Mouse (Mus musculus) gastrocnemius, postnatal 25 days (tissue): ENCODE measurements at regions not wholly inside any gene's neighbourhood (a gene's known extent, or its start where the extent isn't known, plus 50 kb on each side); places are given as distances from the start of the nearest gene placed in this dataset.

Source experiments
- DNase-seq: peaks from one replicate; pipeline ENCODE4 v3.0.0; 2022

DNA sequence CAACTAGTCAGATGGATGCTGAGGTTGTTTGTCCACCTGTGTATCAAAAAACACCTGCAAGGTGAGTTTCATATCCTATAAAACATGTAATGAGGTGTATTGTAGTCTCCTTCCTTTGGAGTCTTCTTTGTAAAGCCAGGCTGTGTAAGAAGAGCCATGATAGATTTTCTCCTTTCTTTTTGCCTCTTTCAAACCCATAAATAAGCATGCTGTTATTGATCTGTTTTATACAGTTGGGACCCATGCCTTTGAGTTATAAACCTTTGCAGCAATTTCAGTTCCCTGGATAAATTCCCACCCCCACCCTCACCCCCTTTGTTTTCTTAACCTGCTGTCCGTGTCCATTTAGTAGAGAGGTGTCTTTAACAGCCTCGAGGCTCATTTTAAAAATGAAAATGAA, 131.0 kb upstream of the Rgs17 start:
- no peak for DNase-seq

DNA sequence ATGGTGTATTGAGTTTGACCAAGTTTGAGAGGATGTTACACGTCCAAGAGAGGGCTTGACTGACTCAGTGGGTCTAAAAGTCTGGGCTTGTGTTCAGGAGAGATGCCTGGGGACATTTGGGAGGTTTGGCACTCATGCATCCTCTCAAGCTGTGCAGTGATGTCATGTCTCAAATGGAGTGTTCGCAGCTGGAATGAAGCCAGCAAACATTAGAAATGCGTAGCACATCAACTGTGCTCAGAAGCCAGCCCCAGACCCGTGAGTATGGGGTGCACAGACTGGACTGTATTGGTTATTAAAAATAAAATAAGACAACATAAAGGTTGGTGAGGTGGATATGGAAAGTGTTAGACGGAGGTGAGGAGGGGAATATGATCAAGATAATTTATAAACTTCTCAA, 121.2 kb upstream of the Rgs17 start:
- DNase-seq, result no peak

DNA sequence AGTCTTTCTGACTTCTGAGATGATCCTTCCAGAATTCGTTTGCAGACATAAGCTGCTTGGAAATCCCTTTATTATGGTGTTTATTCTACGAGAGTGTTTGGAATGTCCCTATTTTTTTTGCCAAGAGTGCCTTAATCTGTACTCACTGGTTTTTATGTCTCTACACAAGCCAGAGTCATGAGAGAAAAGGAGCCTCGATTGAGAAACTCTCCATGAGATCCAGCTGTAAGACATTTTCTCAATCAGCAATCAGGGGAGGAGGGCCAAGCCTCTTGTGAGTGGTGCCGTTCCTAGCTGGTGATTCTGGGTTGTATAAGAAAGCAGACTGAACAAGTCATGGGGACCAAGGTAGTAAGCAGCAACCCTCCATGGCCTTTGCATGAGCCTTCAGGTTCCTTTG, 117.6 kb upstream of the Rgs17 start:
- DNase-seq, result no peak

DNA sequence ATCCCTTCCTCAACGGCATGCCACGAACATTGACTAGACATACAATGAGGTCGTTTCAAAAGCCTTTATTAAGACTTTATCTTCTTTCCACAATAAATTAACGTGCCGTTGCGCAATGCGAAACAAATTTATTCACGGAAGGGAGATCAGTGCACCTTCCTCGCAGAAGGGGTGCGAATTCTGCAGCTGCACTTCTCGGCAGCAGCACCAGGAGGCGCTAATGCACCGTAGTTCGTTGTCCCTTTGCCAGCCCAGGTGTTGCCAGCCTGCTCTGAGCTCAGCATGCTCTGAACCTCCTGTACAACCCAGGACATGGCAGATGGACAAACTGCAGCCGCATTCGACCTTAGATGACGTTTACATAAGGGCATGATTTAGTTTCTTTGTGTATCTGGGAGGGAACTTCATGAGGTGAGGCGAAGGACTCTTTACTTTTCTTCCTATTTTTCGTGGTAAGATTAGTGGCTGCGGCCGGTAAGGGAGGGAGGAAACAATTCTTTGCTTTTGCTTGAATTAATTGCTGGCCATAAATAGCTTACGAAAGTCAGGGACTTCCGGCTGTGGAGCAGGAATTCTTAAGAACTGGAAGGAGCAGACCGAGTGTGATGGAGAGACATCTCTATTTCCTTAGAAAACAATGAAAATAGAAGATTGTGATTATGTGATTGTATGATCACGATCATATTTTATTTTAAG, 113.7 kb upstream of the Rgs17 start:
- no peak for DNase-seq

GRCm38 (mm10) chr10:6032469-6032868, 110.3 kb upstream of the Rgs17 start:
- no peak for DNase-seq

- DNase-seq, result no peak
These were observed 105.4 kb upstream of the Rgs17 start for GRCm38 (mm10) chr10:6027551-6027950.

DNA sequence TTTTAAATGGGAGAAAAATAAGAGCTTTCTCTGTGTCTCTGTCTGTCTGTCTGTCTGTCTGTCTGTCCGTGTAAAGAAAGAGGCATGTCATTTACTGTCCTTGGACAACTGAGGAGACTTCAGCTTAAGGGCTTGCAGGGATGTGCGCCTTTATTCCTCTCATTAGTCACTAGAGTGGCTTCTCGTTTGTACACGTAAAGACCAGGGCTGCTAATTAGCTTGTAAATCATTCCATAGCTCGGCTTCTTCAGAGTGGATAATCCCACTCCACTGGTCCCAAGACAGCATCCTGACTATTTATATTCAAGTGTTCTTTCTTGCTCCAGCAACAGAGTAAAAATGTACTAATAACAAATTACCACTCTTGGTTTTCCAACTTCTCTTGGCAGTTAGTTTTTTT, 104.1 kb upstream of the Rgs17 start:
- no peak for DNase-seq

- no peak for DNase-seq
These were observed 100.5 kb upstream of the Rgs17 start for GRCm38 (mm10) chr10:6022609-6023283.

DNA sequence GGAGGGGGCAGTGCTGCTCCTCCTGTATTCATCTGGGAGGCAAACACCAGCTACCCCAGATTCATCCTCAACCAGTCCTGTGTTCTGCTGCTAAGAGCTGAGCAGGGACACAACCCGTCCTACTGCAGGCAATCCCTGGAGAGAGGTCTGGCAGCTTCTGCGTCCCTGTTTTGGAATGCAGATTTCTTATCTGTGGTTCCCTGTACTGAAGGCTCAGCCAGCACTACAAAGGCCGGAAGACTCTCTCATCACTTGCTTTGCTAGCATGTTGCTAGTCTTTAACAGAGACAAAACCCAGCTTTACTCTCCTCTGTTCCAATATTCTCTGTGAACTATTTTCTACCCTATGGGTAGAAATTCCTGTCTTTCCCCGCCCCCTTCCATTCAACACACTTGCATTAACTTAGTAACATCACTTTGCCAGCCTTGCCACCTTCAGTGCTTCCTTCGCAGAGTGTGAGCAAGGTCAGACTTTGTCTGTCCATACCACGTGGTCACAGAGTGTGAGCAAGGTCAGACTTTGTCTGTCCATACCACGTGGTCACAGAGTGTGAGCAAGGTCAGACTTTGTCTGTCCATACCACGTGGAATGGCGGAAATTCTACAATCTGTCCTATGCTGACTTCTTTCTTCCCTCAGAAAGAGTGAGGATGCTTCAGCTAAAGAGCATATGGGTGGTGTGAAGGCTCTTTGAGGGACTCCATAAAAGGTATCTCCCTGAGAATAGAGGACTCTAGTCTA, 98.9 kb upstream of the Rgs17 start:
- DNase-seq, result no peak

DNA sequence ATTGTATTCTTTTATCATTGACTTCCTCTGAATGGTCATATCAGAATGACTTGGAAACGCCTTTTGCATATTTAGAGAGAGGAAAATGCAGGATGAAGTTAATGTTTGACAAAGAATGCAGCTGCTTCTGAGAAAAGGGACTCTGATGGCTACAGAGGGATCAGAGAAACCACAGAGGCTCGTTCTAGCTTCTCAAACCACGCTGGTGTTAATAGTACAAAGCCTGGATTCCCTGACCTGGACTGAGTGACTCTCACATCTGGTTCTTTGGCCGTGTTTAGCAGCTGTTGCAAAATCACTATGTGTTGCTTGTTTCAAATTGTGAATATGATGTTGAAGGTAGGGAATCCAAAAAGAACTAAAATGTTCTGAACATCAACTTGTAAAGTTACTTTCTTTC, 91.5 kb upstream of the Rgs17 start:
- peak; percentile 8 for DNase-seq

- DNase-seq, result no peak
These were observed 89.3 kb upstream of the Rgs17 start for GRCm38 (mm10) chr10:6011541-6011940.

GRCm38 (mm10) chr10:6011029-6011428, 88.8 kb upstream of the Rgs17 start:
- DNase-seq, result no peak

DNA sequence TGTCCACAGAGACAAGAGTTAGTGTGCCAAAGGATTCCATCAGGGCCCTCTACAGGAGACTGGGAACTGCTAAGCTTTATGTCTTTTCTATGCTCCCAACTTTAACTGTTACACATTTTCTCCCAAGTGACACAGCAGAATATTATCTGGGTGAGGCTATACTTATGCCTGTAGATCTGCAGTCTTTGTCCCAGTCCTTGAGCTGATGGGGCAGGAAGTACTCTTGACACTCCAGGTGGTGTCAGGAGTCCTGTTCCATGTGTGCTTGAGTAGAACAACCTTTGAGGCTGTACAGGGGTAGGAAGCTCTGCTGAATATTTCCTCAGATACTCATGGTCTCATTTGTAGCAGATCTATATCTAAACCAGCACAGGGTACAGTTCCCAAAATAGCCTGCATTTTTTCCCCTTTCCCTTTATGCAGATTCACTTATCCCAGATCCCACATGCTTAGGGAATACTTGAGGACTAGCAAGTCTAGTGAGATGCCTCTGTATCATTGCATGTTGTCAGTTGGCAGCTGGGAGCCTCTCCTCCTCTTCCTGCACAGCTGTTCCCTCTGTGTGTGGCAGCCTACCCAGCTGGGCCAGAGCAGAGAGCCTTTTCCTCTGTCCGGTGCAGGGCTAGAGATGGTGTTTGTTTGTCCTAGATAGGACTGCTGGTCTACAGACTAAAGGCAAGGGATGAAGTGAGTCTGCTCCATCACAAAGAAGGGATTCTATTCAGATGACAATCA, 85.2 kb upstream of the Rgs17 start:
- peak; percentile 9 for DNase-seq

DNA sequence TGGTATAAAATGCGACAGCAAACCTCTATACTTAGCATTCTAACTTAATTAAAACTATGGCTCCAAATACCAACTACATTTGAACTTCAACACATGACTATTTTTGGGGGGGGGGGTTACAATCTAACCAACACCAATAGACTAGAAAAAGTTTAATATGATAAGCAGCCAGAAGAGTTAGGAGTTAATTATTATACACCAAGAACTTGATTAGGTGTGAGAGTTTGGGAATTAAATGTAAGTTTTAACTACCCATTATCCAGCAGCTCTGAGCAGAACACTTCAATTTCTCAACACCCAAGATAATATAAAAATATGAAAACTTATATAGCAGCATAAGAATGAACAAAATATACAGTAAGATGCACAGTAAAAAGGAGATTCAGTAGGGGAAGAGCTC, 59.2 kb upstream of the Rgs17 start:
- no peak for DNase-seq

GRCm38 (mm10) chr10:5978534-5978933, 56.3 kb upstream of the Rgs17 start:
- DNase-seq, result no peak
